Mouse (Mus musculus): ENCODE data around the gene Atp6v1f. TPM values are rescaled to one million over a fixed set of nuclear protein-coding genes. Genes with fewer than 3 reads are reported as not detected.
A peak's percentile ranks its signal among the peaks of the same experiment; 100 is the strongest.

Atp6v1f gene
- total and polyA plus RNA-seq, 3 experiments: 251 to 373 (median 328) TPM

DNA sequence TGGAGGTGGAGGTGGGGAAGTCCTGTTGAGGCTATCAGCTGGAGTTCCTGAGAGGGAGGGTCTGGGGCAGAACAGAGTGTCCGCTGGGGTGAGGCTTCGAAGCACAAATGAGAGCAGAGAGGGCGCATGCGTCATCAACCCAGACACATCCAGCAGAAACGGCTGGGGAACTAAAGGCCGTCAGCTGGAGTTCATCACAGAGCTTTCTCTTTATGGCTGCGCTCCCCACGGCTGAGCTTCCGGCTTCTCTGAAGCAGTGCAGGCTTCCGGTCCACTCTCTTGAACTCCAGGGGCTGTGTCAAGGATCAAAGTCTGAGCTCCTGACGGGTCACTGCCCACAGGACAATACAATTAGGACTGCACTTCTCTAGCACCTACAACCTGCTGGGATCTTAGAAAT is 45.8 kb downstream of the Atp6v1f start:
- Histone ChIP-seq H3K4me2 (ENCODE audit: insufficient read depth, low read depth, poor library complexity, severe bottlenecking) (peak overlapping the region; percentile 21; the same call in 1 of the 2 replicates), H3K36me3 (replicated peaks in 1 of 2; ENCODE audit: control insufficient read depth in 1 of 2, insufficient read depth in 1 of 2, low read length in 1 of 2) (no peaks in the 10 kb centered on the region), H3K79me2 (replicated peaks; ENCODE audit: control insufficient read depth, extremely low read depth, insufficient read depth, poor library complexity, severe bottlenecking) (no peaks in the 10 kb centered on the region), H3K27ac (ENCODE audit: insufficient read depth, low read depth) (no peak overlapping the region), H3K4me3 (replicated peaks in 1 of 3; ENCODE audit: low read depth in 2 of 3, low read length in 2 of 3, poor library complexity in 1 of 3) (peak overlapping the region in 1 of 3 experiments; percentile 15), H3K9ac (ENCODE audit: insufficient read depth, low read depth) (peak overlapping the region; percentile 17; the same call in 1 of the 2 replicates), H3K9me3 (replicated peaks; ENCODE audit: low read length) (no peaks in the 10 kb centered on the region), H3K4me1 (ENCODE audit: control insufficient read depth in 1 of 2, insufficient read depth in 2 of 2) (peaks cover 5 to 19% of the 10 kb centered on the region in 2 experiments; a peak in 3 of 4 replicates), H3K27me3 (replicated peaks) (no peaks in the 10 kb centered on the region)
- DNase-seq (ENCODE audit: extremely low read depth): no peak
- in situ Hi-C loops (cut with MboI; ENCODE audit: low pct_ligation_motif_present, low pct_unique_long_range_greater_than_20kb, low sequenced_read_pairs): no loop called here
- dilution Hi-C loops (cut with MboI; ENCODE audit: extremely low pct_ligation_motif_present, extremely low pct_unique_long_range_greater_than_20kb, low sequenced_read_pairs): no loop called here
- no peak for TF ChIP-seq MEF2A (IDR thresholded peaks at IDR 0.05; ENCODE audit: borderline replicate concordance, low read depth, low read length)
- TF ChIP-seq POLR2A (IDR thresholded peaks at IDR 0.05; ENCODE audit: low read depth, low read length): 0 out of 2 replicates have a peak, but pooled peaks have one; percentile 20
- peak; percentile 19; the same call in 1 of the 2 replicates for TF ChIP-seq ELF1 (IDR thresholded peaks at IDR 0.05; ENCODE audit: low read depth, low read length)
- peak; percentile 57; the same call in 1 of the 2 replicates for TF ChIP-seq NRF1 (IDR thresholded peaks at IDR 0.05; ENCODE audit: low read depth, low read length)
- no peak for TF ChIP-seq RCOR1 (conservative IDR thresholded peaks at IDR 0.05; ENCODE audit: low read depth, low read length)

DNA sequence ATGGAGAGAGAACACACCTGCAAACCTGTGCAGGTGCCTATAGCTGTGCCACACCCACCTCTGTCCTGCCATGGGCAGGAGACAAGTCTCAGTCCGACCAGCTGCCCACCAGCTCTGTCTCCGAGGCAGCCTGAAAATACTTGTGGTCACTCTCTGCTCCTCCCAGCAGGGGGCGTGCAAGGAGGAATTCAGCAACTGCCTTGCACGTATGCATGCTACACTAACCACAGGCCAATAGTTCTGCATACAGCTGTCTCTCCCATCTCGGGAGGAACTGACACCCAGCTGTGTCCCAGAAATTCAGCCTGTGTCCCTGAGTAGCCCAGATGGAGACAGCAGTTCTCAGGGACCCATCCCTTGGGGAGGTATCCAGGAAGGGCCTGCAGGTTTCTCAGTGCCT is 49.6 kb downstream of the Atp6v1f start:
- Histone ChIP-seq H3K4me3 (replicated peaks in 1 of 3; ENCODE audit: low read depth in 2 of 3, low read length in 2 of 3, poor library complexity in 1 of 3) (no peak overlapping the region), H3K27me3 (replicated peaks) (no peaks in the 10 kb centered on the region), H3K4me1 (ENCODE audit: control insufficient read depth in 1 of 2, insufficient read depth in 2 of 2) (peaks cover 5 to 13% of the 10 kb centered on the region in 2 experiments; a peak in 3 of 4 replicates), H3K36me3 (replicated peaks in 1 of 2; ENCODE audit: control insufficient read depth in 1 of 2, insufficient read depth in 1 of 2, low read length in 1 of 2) (no peaks in the 10 kb centered on the region), H3K27ac (ENCODE audit: insufficient read depth, low read depth) (no peak overlapping the region), H3K79me2 (replicated peaks; ENCODE audit: control insufficient read depth, extremely low read depth, insufficient read depth, poor library complexity, severe bottlenecking) (no peaks in the 10 kb centered on the region), H3K9ac (ENCODE audit: insufficient read depth, low read depth) (no peak overlapping the region), H3K9me3 (replicated peaks; ENCODE audit: low read length) (peaks cover 9% of the 10 kb centered on the region), H3K4me2 (ENCODE audit: insufficient read depth, low read depth, poor library complexity, severe bottlenecking) (no peak overlapping the region)
- DNase-seq (ENCODE audit: extremely low read depth): peak; percentile 82
- dilution Hi-C loops (cut with MboI; ENCODE audit: extremely low pct_ligation_motif_present, extremely low pct_unique_long_range_greater_than_20kb, low sequenced_read_pairs): no loop called here
- in situ Hi-C loops (cut with MboI; ENCODE audit: low pct_ligation_motif_present, low pct_unique_long_range_greater_than_20kb, low sequenced_read_pairs): no loop called here
- TF ChIP-seq E2F4 (IDR thresholded peaks at IDR 0.05; ENCODE audit: insufficient replicate concordance, low read depth, low read length) (no peak), EP300 (IDR thresholded peaks at IDR 0.05; ENCODE audit: low read length) (no peak), MAX (IDR thresholded peaks at IDR 0.05; ENCODE audit: low read length) (peak; percentile 48; the same call in 1 of the 2 replicates), ZC3H11A (IDR thresholded peaks at IDR 0.05; ENCODE audit: low read depth, low read length) (peak; percentile 64), ZNF384 (IDR thresholded peaks at IDR 0.05; ENCODE audit: low read depth, low read length) (no peak), SMC3 (IDR thresholded peaks at IDR 0.05; ENCODE audit: low read depth, low read length) (peak; percentile 97), POLR2A (IDR thresholded peaks at IDR 0.05; ENCODE audit: low read depth, low read length) (no peak), CTCF (conservative IDR thresholded peaks at IDR 0.05 in 1 of 2, IDR thresholded peaks at IDR 0.05 in 1 of 2; ENCODE audit: low read depth in 2 of 2, low read length in 2 of 2) (peak; percentile 77 to 94), MAFK (IDR thresholded peaks at IDR 0.05; ENCODE audit: insufficient replicate concordance, low read length) (no peak), ZMIZ1 (IDR thresholded peaks at IDR 0.05; ENCODE audit: low read depth, low read length) (no peak), NRF1 (IDR thresholded peaks at IDR 0.05; ENCODE audit: low read depth, low read length) (no peak; the same call in 1 of the 2 replicates), CHD1 (IDR thresholded peaks at IDR 0.05; ENCODE audit: low read depth, low read length) (no peak), USF2 (conservative IDR thresholded peaks at IDR 0.05; ENCODE audit: low read depth, low read length) (no peak), ZKSCAN1 (IDR thresholded peaks at IDR 0.05; ENCODE audit: borderline replicate concordance, low read depth, low read length) (no peak), SIN3A (IDR thresholded peaks at IDR 0.05; ENCODE audit: low read length) (peak; percentile 58; the same call in 1 of the 2 replicates), MEF2A (IDR thresholded peaks at IDR 0.05; ENCODE audit: borderline replicate concordance, low read depth, low read length) (peak; percentile 53; the same call in 1 of the 2 replicates), KAT2A (IDR thresholded peaks at IDR 0.05; ENCODE audit: insufficient replicate concordance, low read length) (no peak), TCF12 (IDR thresholded peaks at IDR 0.05; ENCODE audit: low read depth, low read length) (peak; percentile 46; the same call in 1 of the 2 replicates), TBP (conservative IDR thresholded peaks at IDR 0.05; ENCODE audit: low read depth, low read length) (no peak), ETS1 (conservative IDR thresholded peaks at IDR 0.05; ENCODE audit: low read depth, low read length) (peak; percentile 54), CHD2 (IDR thresholded peaks at IDR 0.05; ENCODE audit: low read length) (no peak), MAZ (IDR thresholded peaks at IDR 0.05; ENCODE audit: low read depth, low read length) (0 out of 2 replicates have a peak, but pooled peaks have one; percentile 24), MYC (IDR thresholded peaks at IDR 0.05; ENCODE audit: low read depth, low read length) (peak; percentile 74; the same call in 1 of the 2 replicates), POLR2AphosphoS2 (IDR thresholded peaks at IDR 0.05; ENCODE audit: low read depth, low read length) (no peak), MXI1 (IDR thresholded peaks at IDR 0.05; ENCODE audit: low read depth, low read length) (no peak), UBTF (IDR thresholded peaks at IDR 0.05; ENCODE audit: low read depth, low read length) (no peak), GABPA (IDR thresholded peaks at IDR 0.05; ENCODE audit: insufficient replicate concordance, low read depth, low read length) (no peak), RAD21 (IDR thresholded peaks at IDR 0.05; ENCODE audit: low read depth, low read length) (peak; percentile 86), HCFC1 (IDR thresholded peaks at IDR 0.05; ENCODE audit: low read depth, low read length) (no peak), BHLHE40 (IDR thresholded peaks at IDR 0.05; ENCODE audit: low read depth, low read length) (peak; percentile 54)

Measured in CH12.LX (cell line).